Mouse (Mus musculus): ENCODE data around the gene Apol7b. TPM values are rescaled to one million over a fixed set of nuclear protein-coding genes. Genes with fewer than 3 reads are reported as not detected.
"Not testable (repeated sequence)": the region's sequence is repeated elsewhere in the genome, so short reads cannot be mapped to it uniquely, and the experiment has no call there.

Gene Apol7b
- not detected in 2 replicates for polyA plus RNA-seq (2011; ENCODE audit: insufficient read length, low read depth, missing spikeins)

GRCm38 (mm10) chr15:77447392-77447791 is at the start of gene Apol7b:
Gene Apol7b, minus strand, starts transcription at chr15:77447492.
- not testable (repeated sequence) for H3K4me1 ChIP-seq (ENCODE audit: control insufficient read depth, insufficient read depth, low read length); H3K27ac ChIP-seq (ENCODE audit: insufficient read depth, low read length); H3K4me3 ChIP-seq (ENCODE audit: insufficient read depth, low read length)

DNA sequence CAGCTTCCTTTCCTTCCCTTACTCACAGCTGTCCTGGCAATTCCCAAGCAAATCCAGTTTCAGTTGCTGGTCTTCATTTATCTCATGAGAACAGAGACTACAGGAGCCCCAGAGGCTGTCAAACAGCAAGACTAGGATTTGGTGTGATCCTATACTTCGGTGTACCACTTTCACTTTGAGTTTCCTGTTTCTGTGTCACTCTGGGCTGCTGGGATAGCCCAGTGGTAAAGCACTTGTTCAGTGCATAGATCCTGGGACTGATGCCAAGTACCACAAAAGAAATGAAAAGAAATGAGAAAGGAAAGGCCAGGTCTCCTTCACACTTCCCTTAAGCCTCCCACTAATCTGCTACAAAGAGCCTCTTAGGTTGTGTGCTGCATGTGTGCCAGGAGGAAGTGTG is 47.4 kb upstream of the Apol7b start:
- H3K4me1 ChIP-seq (ENCODE audit: control insufficient read depth, insufficient read depth, low read length); H3K4me3 ChIP-seq (ENCODE audit: insufficient read depth, low read length); H3K27ac ChIP-seq (ENCODE audit: insufficient read depth, low read length): not testable (repeated sequence)

DNA sequence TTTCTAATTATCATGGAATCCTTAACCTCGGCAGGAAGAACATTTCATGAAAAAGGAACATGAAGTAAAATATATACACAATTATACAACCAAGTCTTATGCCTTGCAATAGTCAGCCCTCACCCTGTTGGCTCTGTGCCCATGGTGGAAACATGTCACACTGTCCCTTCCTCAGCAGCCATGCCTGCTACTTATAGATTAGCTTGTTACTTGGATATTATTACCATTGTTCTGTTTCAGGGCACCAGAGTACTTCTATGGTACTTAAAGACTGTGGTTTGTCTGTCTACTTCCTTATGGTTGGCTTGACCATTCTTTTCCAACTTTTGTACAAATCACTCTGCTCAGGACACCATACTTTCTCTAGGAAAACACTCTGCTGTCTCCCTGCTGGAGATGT is 45.9 kb upstream of the Apol7b start:
- not testable (repeated sequence) for H3K4me1 ChIP-seq (ENCODE audit: control insufficient read depth, insufficient read depth, low read length); H3K27ac ChIP-seq (ENCODE audit: insufficient read depth, low read length); H3K4me3 ChIP-seq (ENCODE audit: insufficient read depth, low read length)

GRCm38 (mm10) chr15:77482140-77482794 is 35.0 kb upstream of the Apol7b start:
- no peaks in the 10 kb centered on the region for H3K4me1 ChIP-seq (ENCODE audit: control insufficient read depth, insufficient read depth, low read length)
- TF ChIP-seq CTCF (IDR thresholded peaks at IDR 0.05; ENCODE audit: borderline replicate concordance, insufficient read depth, low read length) (no peak), POLR2A (IDR thresholded peaks at IDR 0.05; ENCODE audit: low read depth, low read length) (no peak)
- no peak overlapping the region for H3K4me3 ChIP-seq (ENCODE audit: insufficient read depth, low read length)
- no peak overlapping the region for H3K27ac ChIP-seq (ENCODE audit: insufficient read depth, low read length)

GRCm38 (mm10) chr15:77476693-77477092 is 29.4 kb upstream of the Apol7b start, which contains the start of gene Apol10a:
Gene Apol10a, plus strand, starts transcription at chr15:77477047.
- not testable (repeated sequence) for H3K27ac ChIP-seq (ENCODE audit: insufficient read depth, low read length); H3K4me3 ChIP-seq (ENCODE audit: insufficient read depth, low read length); H3K4me1 ChIP-seq (ENCODE audit: control insufficient read depth, insufficient read depth, low read length)

GRCm38 (mm10) chr15:77474699-77475390 is 27.6 kb upstream of the Apol7b start:
- not testable (repeated sequence) for H3K4me1 ChIP-seq (ENCODE audit: control insufficient read depth, insufficient read depth, low read length); H3K27ac ChIP-seq (ENCODE audit: insufficient read depth, low read length); H3K4me3 ChIP-seq (ENCODE audit: insufficient read depth, low read length)

GRCm38 (mm10) chr15:77449927-77450326 is 2.6 kb upstream of the Apol7b start:
- H3K4me3 ChIP-seq (ENCODE audit: insufficient read depth, low read length); H3K4me1 ChIP-seq (ENCODE audit: control insufficient read depth, insufficient read depth, low read length); H3K27ac ChIP-seq (ENCODE audit: insufficient read depth, low read length): not testable (repeated sequence)

GRCm38 (mm10) chr15:77445668-77446067 is 1.6 kb downstream of the Apol7b start:
- H3K4me1 ChIP-seq (ENCODE audit: control insufficient read depth, insufficient read depth, low read length); H3K4me3 ChIP-seq (ENCODE audit: insufficient read depth, low read length); H3K27ac ChIP-seq (ENCODE audit: insufficient read depth, low read length): not testable (repeated sequence)

DNA sequence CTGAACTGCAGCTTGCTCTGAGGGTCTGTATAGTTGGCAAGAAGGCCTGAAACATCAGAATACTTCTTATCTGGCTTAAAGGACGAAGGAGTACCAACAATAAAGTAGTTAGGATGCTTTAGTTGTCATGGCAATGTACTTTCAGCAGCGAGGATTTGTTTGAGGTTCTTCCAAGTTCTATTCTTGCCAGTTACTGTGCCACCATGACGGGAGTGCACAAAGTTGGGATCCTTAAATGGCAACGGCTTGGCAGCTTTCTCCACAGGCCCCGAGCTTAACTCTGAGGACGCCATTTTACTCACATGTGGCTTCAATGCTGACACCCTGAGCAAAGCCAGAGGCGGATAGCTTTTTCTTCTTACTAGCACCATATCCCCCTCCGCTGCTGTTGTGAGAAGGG is 2.5 kb downstream of the Apol7b start:
- not testable (repeated sequence) for H3K4me3 ChIP-seq (ENCODE audit: insufficient read depth, low read length); H3K4me1 ChIP-seq (ENCODE audit: control insufficient read depth, insufficient read depth, low read length); H3K27ac ChIP-seq (ENCODE audit: insufficient read depth, low read length)

DNA sequence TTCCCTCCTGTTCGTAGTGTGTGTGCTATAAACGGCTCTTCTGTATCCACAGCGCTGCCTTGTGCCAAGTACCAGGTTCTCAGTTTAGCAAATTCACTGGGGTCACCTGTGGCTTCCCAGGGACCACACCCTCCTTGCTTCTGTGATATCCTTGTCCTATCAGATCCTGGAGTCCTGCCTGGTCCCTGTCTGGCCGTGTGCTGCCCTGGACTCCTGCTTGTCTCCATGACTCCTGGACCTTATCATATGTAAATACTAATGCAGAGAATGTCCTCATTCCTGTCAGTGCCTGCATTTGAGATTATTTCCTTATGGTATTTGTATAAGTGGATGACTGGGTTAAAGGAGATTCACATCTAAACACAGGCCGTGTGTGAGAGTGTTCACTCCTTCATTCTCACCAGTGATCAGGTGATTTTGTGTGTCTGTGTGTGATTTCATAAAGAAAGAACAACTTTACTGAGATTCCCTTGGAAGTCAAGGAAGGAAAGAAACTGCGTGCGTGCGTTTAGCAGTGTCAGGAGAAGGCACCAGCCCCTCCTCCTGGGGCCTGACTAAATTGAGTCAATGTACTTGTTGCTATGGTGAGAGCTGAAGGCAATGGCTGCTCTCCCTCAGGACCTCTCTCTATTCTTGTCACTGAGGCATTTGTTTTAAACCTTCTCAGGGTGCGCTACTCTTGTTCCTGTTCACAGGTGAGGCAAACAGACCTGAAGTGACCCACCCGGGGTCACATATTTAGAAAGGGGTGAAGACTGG is 18.4 kb downstream of the Apol7b start:
- H3K27ac ChIP-seq (ENCODE audit: insufficient read depth, low read length); H3K4me1 ChIP-seq (ENCODE audit: control insufficient read depth, insufficient read depth, low read length); H3K4me3 ChIP-seq (ENCODE audit: insufficient read depth, low read length): not testable (repeated sequence)

DNA sequence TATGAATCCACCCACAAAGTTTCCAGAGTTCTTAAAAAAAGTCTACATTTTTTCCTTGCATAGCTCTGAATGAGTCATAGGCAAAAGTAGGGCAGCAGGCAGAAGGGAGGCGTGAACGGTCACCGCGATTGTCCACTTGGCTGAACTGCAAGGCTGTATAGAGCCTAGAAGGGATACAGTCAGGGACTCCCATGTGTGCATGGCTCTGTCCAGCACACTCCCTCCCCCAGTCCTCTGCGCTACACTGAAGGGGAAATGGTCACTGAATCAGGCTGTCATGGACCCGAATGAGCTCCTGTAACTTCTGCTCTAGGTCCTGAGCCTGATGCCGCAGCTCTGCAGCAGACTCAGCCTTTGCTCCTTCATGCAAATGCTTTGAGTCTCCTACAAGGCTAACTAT is 24.4 kb downstream of the Apol7b start:
- not testable (repeated sequence) for H3K27ac ChIP-seq (ENCODE audit: insufficient read depth, low read length); H3K4me1 ChIP-seq (ENCODE audit: control insufficient read depth, insufficient read depth, low read length); H3K4me3 ChIP-seq (ENCODE audit: insufficient read depth, low read length)

DNA sequence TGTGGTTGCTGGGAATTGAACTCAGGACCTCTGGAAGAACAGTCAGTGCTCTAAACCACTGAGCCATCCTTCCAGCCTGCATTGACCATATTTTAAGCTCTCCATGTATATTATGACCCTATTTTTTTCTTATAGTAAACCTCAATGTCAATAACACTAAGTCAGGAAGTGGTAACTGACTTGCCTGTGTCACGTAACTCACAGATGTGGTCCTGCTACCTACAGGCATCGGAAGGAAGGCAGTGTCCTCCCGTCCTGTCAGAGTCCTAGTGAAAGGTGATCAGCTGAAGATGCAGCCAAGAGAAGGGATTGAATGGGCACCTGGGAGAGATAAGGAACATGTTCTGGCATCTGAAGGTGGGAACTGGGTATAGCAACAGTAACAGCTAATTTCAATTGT is 27.6 kb downstream of the Apol7b start:
- H3K4me3 ChIP-seq (ENCODE audit: insufficient read depth, low read length); H3K4me1 ChIP-seq (ENCODE audit: control insufficient read depth, insufficient read depth, low read length); H3K27ac ChIP-seq (ENCODE audit: insufficient read depth, low read length): not testable (repeated sequence)

GRCm38 (mm10) chr15:77416655-77417333 is 30.5 kb downstream of the Apol7b start:
- not testable (repeated sequence) for H3K27ac ChIP-seq (ENCODE audit: insufficient read depth, low read length); H3K4me3 ChIP-seq (ENCODE audit: insufficient read depth, low read length); H3K4me1 ChIP-seq (ENCODE audit: control insufficient read depth, insufficient read depth, low read length)

- not testable (repeated sequence) for H3K4me1 ChIP-seq (ENCODE audit: control insufficient read depth, insufficient read depth, low read length); H3K4me3 ChIP-seq (ENCODE audit: insufficient read depth, low read length); H3K27ac ChIP-seq (ENCODE audit: insufficient read depth, low read length)
Measured at GRCm38 (mm10) chr15:77415653-77416052, 31.6 kb downstream of the Apol7b start.

GRCm38 (mm10) chr15:77412695-77413094 is 34.6 kb downstream of the Apol7b start:
- not testable (repeated sequence) for H3K4me3 ChIP-seq (ENCODE audit: insufficient read depth, low read length); H3K27ac ChIP-seq (ENCODE audit: insufficient read depth, low read length); H3K4me1 ChIP-seq (ENCODE audit: control insufficient read depth, insufficient read depth, low read length)
